Mouse (Mus musculus) intestine, embryonic 16.5 days (tissue): ENCODE data around the gene Slc15a3. TPM values are rescaled to one million over a fixed set of nuclear protein-coding genes. Genes with fewer than 3 reads are reported as not detected.

Experiments used
- ATAC-seq: fragments of 200-750 bp; cut with Nextera tagmentation; 2 replicates; pipeline ENCODE4 v1.8.0; 2017; ENCODE audit warnings: moderate TSS enrichment, moderate library complexity
- H3K27ac ChIP-seq: fragments of 300-500 bp; sonication (generic); 2 replicates; pipeline ENCODE4 v1.5.1; 2014; ENCODE audit warnings: mild to moderate bottlenecking, low read length
- H3K27me3 ChIP-seq: fragments of 300-500 bp; sonication (generic); replicated peaks from 2 replicates; pipeline ENCODE4 v1.6.1; 2014; ENCODE audit warnings: low read length, control low read depth, mixed read lengths; ENCODE audit not compliant: control insufficient read depth, insufficient read depth
- H3K36me3 ChIP-seq: fragments of 300-500 bp; sonication (generic); 2 replicates; pipeline ENCODE4 v1.6.1; 2014; ENCODE audit warnings: low read length, control low read depth; ENCODE audit not compliant: control insufficient read depth, insufficient read depth
- H3K4me1 ChIP-seq: fragments of 300-500 bp; sonication (generic); 2 replicates; pipeline ENCODE4 v1.6.1; 2014; ENCODE audit warnings: low read length, control low read depth, mixed read lengths; ENCODE audit not compliant: control insufficient read depth, insufficient read depth
- H3K4me2 ChIP-seq: fragments of 300-500 bp; sonication (generic); 2 replicates; pipeline ENCODE4 v1.6.1; 2014; ENCODE audit warnings: low read depth, low read length, control low read depth
- H3K4me3 ChIP-seq: fragments of 300-500 bp; sonication (generic); 2 replicates; pipeline ENCODE4 v1.5.1; 2014; ENCODE audit warnings: mild to moderate bottlenecking, low read length
- H3K9ac ChIP-seq: fragments of 300-500 bp; sonication (generic); 2 replicates; pipeline ENCODE4 v1.6.1; 2014; ENCODE audit warnings: low read depth, low read length
- H3K9me3 ChIP-seq: fragments of 300-500 bp; sonication (generic); 2 replicates; pipeline ENCODE4 v1.6.1; 2016; ENCODE audit warnings: low read length, control low read depth; ENCODE audit not compliant: control insufficient read depth
- WGBS: fragments of 180-500 bp; shearing (Covaris S2); extraction: QIAGEN DNeasy Blood & Tissue Kit; methylation state at CpG from one replicate; pipeline ENCODE4 v1.1.7; 2014; 5-methylcytosine and 5-hydroxymethylcytosine counted together
- polyA plus RNA-seq: library from polyadenylated mRNA; unstranded; fragments of >200 nt; fragmentation: Nextera tagmentation; extraction: Ambion mirVana; gene quantifications from 2 replicates; pipeline ENCODE4 v1.2.1, GENCODE M21; 2015

Gene Slc15a3
- 0.48 and 0.56 TPM in 2 replicates for polyA plus RNA-seq

DNA sequence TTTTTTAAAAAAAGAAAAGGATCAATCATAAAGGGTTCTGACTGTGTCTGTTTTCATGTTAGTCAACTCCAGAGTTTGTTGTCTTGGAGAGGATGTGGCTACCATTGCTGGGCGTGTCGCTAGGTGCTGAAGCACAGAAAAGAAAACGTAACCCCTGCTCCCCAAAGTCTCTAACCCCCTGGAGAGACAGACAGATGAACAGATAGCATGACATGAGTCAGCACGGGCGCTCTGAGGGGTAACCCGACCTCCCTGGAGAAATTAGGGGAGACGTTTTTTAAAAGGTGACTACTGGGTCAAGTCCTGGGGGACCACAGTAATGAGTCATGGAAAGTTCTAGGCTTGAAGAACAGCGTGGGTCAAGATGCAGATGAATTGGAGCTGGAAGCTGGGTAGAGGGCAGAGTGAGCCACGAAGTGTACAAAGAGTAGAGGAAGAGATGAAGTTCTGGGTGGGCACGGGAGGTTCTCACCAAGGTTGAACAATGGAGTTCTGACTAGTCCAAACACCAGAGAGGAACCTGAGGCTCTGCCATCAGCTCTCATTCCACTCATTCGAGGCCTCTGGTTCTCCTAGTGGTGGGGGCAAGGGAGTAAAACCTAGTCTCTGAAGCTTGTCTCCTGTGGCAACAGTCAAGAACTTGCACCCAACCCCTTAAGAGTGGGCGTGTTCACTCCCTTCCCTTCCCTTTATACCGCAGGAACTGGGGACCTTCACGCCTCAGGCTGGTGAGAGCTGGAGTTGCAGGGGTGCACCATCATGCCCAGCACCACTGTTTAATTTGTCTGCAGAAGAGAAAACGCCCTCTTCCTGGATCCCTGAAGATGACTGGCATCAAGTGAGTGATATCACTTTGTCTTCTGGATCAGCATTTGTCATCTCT, at the start of gene Slc15a3:
Slc15a3 (plus strand) TSS at position 718 of the 883 bp plus-strand sequence.
- Histone ChIP-seq H3K4me1 (no peaks in the 10 kb centered on the region), H3K9me3 (no peaks in the 10 kb centered on the region), H3K4me2 (no peak within 1 kb of the TSS), H3K4me3 (no peak within 1 kb of the TSS), H3K36me3 (no peaks in the 10 kb centered on the region), H3K27me3 (no peaks in the 10 kb centered on the region; the same call in 1 of the 2 replicates), H3K9ac (no peak within 1 kb of the TSS), H3K27ac (no peak within 1 kb of the TSS)
- no peak for ATAC-seq
- WGBS, result 80% methylated on average over 15 of the region's 15 CpGs

- 72% methylated on average over 9 of the region's 9 CpGs for WGBS
Measured at GRCm38 (mm10) chr19:10790323-10790722, 49.2 kb upstream of the Slc15a3 start.

GRCm38 (mm10) chr19:10793044-10793443, 46.5 kb upstream of the Slc15a3 start:
- no peak for ATAC-seq

More at GRCm38 (mm10) chr19:10790323-10790722, 49.2 kb upstream of the Slc15a3 start:
- ATAC-seq, result no peak
- H3K9me3 ChIP-seq, result no peaks in the 10 kb centered on the region
- no peaks in the 10 kb centered on the region for H3K27me3 ChIP-seq
- no peaks in the 10 kb centered on the region for H3K4me1 ChIP-seq
- H3K4me3 ChIP-seq, result no peak overlapping the region
- no peak overlapping the region for H3K27ac ChIP-seq
- no peak overlapping the region for H3K9ac ChIP-seq
- no peaks in the 10 kb centered on the region for H3K36me3 ChIP-seq
- H3K4me2 ChIP-seq, result no peak overlapping the region

GRCm38 (mm10) chr19:10794916-10795315, 44.6 kb upstream of the Slc15a3 start:
- H3K9ac ChIP-seq, result no peak overlapping the region
- no peaks in the 10 kb centered on the region for H3K36me3 ChIP-seq
- WGBS, result 94% methylated on average over 1 of the region's 1 CpGs
- H3K9me3 ChIP-seq, result no peaks in the 10 kb centered on the region
- H3K27me3 ChIP-seq, result no peaks in the 10 kb centered on the region
- H3K4me1 ChIP-seq, result no peaks in the 10 kb centered on the region
- H3K4me3 ChIP-seq, result no peak overlapping the region
- no peak overlapping the region for H3K4me2 ChIP-seq
- H3K27ac ChIP-seq, result no peak overlapping the region
- ATAC-seq, result no peak

More at GRCm38 (mm10) chr19:10793044-10793443, 46.5 kb upstream of the Slc15a3 start:
- Histone ChIP-seq H3K4me3 (no peak overlapping the region), H3K27me3 (no peaks in the 10 kb centered on the region), H3K9ac (no peak overlapping the region), H3K4me2 (no peak overlapping the region), H3K27ac (no peak overlapping the region), H3K36me3 (no peaks in the 10 kb centered on the region), H3K9me3 (no peaks in the 10 kb centered on the region), H3K4me1 (no peaks in the 10 kb centered on the region)
- WGBS, result 56% methylated on average over 3 of the region's 3 CpGs

DNA sequence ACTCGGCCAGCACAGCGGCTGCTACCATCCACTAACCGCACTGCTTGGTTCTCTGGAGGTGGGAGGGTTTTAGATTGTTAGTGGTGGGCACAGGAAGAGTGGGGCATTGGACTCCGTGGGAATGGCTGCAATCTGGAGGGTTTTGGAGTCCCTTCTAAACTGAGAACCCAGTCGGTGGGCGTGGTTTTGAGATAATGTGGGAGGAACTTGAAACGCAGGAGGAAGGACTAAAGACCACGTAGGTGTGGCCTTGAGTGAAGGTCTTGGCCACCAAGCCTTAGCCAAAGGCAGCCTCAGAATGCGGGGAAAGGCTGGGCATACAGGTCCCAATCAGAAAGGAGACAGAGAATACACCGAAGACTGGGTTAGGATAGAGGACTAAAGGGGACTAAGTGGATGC, 41.0 kb upstream of the Slc15a3 start:
- Histone ChIP-seq H3K4me3 (no peak overlapping the region), H3K9ac (no peak overlapping the region), H3K36me3 (no peaks in the 10 kb centered on the region), H3K27ac (no peak overlapping the region), H3K4me1 (no peaks in the 10 kb centered on the region), H3K27me3 (no peaks in the 10 kb centered on the region), H3K4me2 (no peak overlapping the region), H3K9me3 (no peaks in the 10 kb centered on the region)
- WGBS, result 65% methylated on average over 10 of the region's 10 CpGs
- no peak for ATAC-seq

DNA sequence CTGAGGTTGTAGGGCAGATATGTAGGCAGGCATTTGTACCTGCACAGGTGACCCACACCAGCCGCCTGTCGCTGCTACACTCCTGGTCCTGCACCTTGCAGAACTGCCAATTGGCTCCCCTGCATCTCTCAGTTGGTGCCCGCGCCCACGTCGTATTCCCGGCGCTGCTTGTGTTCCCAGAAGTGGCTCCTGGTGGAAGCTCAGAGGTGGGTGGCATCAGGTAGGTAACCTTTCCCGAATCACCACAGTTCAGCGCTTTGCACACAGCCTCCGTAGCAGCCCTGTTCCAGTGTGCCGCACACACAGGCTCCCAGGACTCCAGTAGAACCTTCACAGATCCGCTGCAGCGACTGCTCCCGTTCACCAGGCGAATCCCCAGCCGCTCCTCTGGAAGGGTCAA, 40.4 kb upstream of the Slc15a3 start:
- Histone ChIP-seq H3K27ac (no peak overlapping the region), H3K27me3 (no peaks in the 10 kb centered on the region), H3K9ac (no peak overlapping the region), H3K36me3 (no peaks in the 10 kb centered on the region), H3K4me2 (no peak overlapping the region), H3K4me1 (no peaks in the 10 kb centered on the region), H3K9me3 (no peaks in the 10 kb centered on the region), H3K4me3 (no peak overlapping the region)
- no peak for ATAC-seq
- 94% methylated on average over 17 of the region's 17 CpGs for WGBS

- Histone ChIP-seq H3K4me1 (no peaks in the 10 kb centered on the region), H3K36me3 (no peaks in the 10 kb centered on the region), H3K27ac (no peak overlapping the region), H3K27me3 (no peaks in the 10 kb centered on the region), H3K4me2 (no peak overlapping the region), H3K9ac (no peak overlapping the region), H3K9me3 (no peaks in the 10 kb centered on the region), H3K4me3 (no peak overlapping the region)
- WGBS, result 68% methylated on average over 6 of the region's 6 CpGs
- ATAC-seq, result no peak
Measured at GRCm38 (mm10) chr19:10801070-10801469, 38.5 kb upstream of the Slc15a3 start.

- no peak for ATAC-seq
- 82% methylated on average over 6 of the region's 6 CpGs for WGBS
- no peak overlapping the region for H3K27ac ChIP-seq
- H3K36me3 ChIP-seq, result no peaks in the 10 kb centered on the region
- H3K27me3 ChIP-seq, result no peaks in the 10 kb centered on the region
- H3K4me3 ChIP-seq, result no peak overlapping the region
- no peaks in the 10 kb centered on the region for H3K4me1 ChIP-seq
- H3K4me2 ChIP-seq, result no peak overlapping the region
- H3K9me3 ChIP-seq, result no peaks in the 10 kb centered on the region
- H3K9ac ChIP-seq, result no peak overlapping the region
Measured at GRCm38 (mm10) chr19:10801906-10802305, 37.6 kb upstream of the Slc15a3 start.

DNA sequence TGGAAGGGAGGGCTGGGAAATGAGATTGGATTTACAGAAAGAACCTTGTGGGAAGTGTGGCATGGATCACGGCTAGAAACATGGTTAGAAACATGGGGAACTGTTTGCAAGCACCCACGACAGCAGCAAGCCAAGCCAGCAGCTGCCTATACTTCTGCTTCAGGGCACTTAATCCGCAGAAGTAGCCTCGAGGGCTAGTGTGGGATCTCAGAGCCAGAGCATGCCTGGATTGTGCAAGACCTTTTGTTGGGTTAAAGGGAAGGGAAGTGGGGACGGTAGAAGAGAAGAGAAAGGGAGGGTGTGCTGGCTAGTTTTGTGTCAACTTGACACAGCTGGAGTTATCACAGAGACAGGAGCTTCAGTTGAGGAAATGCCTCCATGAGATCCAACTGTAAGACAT, 35.8 kb upstream of the Slc15a3 start:
- no peaks in the 10 kb centered on the region for H3K4me1 ChIP-seq
- ATAC-seq, result no peak
- H3K27me3 ChIP-seq, result no peaks in the 10 kb centered on the region
- H3K4me2 ChIP-seq, result no peak overlapping the region
- no peaks in the 10 kb centered on the region for H3K9me3 ChIP-seq
- no peak overlapping the region for H3K27ac ChIP-seq
- no peaks in the 10 kb centered on the region for H3K36me3 ChIP-seq
- 68% methylated on average over 5 of the region's 5 CpGs for WGBS
- H3K9ac ChIP-seq, result no peak overlapping the region
- no peak overlapping the region for H3K4me3 ChIP-seq
